Mouse (Mus musculus) adrenal gland, postnatal 36 days (tissue): ENCODE data around the gene Mad2l2. TPM values are rescaled to one million over a fixed set of nuclear protein-coding genes. Genes with fewer than 3 reads are reported as not detected.
A peak's percentile ranks its signal among the peaks of the same experiment; 100 is the strongest.
"Not testable (repeated sequence)": the region's sequence is repeated elsewhere in the genome, so short reads cannot be mapped to it uniquely, and the experiment has no call there.

Experiments used
- DNase-seq, 2 experiments: peaks; one replicate each; pipeline ENCODE4 v3.0.0; 2021; ENCODE audit warnings: mixed read lengths in 1 of 2
- total RNA-seq, 2 experiments: library from RNA; stranded (reverse); gene quantifications; 2 replicates each; pipeline ENCODE4 v1.2.3; 2021

Gene Mad2l2
- total RNA-seq, 2 experiments from 2014 or later: 23.1 to 27.1 TPM

DNA sequence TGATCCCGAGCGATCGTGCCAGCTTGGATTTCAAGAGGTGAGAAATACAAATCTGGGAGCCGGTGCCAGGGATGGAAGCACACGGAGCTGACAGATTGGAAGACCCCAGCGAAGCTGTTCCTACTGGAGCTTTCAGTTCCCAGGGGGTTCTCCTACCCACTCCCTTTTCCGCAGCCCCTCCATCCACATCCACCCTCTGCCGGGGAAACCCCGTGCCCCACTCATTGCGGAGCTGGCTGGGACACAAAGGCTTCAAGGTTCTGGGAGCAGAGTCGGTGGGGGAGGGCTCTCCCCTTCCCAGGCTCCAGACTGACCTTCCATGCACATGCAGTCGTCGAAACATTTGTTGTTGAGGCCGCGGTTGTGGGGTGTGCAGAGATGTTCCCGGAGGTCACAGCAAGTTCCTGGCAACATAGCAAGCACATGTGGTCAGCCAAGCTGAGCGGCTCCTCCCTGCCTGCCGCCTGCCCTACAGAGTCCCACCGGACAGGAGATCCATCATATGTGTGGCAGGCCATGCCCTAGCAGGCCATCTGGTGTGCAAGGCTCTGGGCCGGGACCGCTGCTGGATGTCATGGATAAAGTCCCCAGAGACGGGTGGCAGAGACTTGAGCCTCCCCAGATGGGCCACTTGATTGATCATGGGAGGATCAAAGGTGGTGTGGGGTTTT lies 22.4 kb upstream of the Mad2l2 start:
- peak; percentile 34 to 51 for DNase-seq

DNA sequence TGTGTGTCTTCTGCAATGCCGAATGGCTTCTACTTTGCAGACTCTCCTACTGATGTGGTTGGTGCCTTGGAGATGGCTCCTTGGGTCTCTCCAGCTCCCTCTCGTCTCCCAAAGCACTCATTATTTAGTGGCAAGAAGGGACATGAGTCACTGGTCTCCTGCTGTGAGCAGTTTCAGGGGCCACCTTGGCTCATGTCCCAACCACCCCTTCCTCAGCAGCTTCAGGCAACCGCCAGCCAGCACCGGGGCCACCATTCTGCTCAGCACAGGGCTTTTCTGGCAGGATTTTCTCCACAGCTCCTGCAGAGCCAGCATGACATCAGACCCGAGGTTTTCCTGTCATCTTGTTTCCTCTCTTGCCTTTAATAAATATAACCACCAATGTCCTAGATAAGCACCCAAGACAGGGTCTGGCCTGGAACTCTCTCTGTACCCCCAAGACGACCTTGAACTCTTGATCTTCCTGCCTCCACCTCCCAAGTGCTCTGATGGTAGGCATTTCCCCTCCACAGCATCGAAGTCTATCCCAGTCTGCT lies 21.6 kb upstream of the Mad2l2 start:
- DNase-seq: no peak

DNA sequence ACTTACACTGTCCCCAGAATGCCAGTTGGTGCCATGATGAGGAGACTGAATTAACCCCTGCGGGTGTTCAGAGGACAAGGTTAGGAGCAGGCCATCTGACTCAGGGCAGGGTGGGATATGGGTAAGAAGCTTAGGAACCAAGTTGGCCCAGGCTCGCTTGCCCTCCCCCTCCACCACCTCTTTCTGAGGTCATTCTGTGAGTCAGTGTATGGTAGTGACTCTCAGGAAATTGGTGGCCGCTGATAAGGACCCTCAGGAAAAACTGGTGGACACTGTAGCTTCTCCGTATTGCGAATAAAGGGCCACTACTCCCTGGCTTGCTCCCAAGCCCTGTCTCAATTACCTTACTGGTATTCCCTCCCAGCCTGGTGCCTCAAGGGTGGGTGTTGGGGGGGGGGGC lies 21.0 kb upstream of the Mad2l2 start:
- no peak for DNase-seq

DNA sequence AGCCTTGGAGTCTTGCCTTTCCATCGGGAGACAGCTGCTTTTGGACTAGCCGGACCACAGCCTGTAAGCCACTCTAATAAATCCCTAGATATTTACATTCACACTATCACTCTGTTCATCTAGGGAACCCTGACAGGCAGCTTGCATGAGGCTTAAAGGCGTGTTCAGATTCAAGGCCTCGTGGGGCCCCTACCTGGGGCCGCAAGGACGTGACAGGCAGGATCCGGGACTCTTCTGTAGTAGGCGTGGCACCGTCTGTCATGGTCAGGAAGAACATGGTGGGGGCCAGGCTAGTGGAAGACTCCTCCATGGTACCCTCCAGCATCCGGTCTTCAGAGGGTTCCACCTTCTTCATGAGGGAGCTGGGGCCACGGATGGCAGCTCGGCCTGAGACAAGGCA lies 17.7 kb upstream of the Mad2l2 start:
- no peak for DNase-seq

DNA sequence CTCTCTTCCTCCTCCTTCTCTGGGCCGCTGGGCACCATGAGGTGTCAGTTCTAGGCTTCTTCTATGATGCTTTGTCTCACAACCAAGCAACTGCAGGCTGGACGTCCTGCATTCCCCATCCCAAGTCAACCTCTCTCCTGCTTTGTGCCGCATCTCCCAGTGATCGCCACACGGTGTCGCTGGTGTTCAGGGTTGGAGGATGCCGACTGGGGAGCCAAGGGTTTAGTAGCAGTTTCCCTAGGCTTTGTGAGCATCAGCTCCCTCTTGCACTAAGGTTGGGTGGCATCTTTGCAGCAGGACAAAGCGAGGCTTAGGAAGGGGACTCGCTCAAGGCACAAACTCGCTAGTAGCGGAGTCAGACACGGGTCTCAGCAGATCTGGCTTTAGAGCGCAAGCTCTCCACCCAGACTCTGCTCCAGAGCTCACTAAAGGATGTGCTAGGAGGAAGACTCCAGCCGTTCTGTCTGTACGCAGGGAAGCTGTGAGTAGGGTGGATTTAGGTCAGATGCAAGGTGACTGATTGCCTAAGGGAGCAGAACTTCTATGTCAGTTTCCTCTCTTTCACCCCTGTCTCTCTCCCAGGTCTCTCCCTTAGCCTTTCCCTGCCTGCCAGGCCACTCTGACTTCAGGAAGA lies 15.3 kb upstream of the Mad2l2 start:
- peak; percentile 87 for DNase-seq

DNA sequence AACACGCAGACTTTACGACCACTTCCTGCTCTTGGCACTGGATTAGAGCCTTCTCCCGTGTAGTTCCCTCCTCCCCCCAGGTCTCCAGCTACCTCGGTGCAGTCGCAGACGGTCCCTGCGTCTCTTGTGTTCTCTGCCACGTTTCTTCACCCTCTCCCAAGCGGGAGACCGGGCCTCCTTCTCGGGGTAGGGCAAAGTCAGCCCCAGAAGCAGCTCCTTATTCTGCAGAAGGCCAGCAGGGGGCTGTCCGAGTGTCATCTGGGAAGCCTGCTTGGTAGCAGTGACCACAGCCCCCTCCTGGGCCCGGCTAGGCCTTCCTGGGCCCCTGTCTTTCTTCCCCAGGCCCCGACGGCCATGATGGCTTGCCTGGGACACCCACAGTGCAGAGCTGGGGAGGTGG lies 14.7 kb upstream of the Mad2l2 start:
- peak; percentile 40 to 61 for DNase-seq

DNA sequence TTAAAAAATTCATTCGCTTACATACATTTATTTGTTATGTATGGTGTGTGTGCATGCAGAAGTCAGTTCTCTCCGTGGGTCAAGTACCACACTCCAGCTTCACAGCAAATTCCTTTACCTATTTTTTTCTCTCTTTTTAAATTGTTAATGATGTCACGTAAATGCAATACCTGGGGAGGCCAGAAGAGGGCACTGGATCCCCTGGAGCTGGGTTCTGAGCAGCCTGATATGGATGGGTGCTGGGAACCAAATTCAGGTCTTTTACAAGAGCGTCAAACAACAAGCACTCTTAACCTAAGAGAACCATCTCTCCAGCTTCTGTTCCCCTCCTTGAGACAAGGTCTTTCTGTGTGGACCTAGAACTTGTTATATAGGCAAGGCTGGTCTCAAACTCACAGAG lies 13.5 kb upstream of the Mad2l2 start:
- no peak for DNase-seq

DNA sequence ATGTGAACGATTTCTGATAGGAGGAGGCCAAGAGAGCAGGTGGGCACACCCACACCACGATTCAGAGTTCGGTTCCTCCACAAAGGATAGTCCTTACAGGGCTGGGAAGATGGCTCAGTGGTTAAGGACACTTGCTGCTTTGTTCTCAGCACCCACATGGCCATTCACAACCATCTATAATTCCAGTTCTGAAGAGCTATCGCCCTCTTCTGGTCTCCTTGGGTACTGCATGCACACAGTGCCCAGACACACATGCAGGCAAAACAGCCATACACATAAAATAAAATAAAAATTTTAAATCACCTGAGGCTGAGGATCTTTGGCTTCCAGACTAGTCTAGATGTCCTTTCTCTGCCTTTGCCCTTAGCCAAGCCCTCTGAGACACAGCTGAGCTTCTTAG lies 12.8 kb upstream of the Mad2l2 start:
- no peak for DNase-seq

DNA sequence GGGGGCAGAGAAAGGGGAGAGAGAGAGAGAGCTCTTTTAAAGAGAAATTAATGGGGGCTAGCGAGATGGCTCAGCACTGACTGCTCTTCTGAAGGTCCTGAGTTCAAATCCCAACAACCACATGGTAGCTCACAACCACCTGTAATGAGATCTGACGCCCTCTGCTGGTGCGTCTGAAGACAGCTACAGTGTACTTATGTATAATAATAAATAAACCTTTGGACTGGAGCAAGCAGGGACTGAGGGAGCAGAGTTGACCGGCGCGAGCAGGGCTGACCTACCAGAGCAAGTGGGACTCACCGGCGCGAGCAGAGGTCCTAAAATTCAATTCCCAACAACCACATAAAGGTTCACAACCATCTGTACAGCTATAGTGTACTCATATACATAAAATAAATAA lies 10.6 kb upstream of the Mad2l2 start:
- DNase-seq: not testable (repeated sequence)

DNA sequence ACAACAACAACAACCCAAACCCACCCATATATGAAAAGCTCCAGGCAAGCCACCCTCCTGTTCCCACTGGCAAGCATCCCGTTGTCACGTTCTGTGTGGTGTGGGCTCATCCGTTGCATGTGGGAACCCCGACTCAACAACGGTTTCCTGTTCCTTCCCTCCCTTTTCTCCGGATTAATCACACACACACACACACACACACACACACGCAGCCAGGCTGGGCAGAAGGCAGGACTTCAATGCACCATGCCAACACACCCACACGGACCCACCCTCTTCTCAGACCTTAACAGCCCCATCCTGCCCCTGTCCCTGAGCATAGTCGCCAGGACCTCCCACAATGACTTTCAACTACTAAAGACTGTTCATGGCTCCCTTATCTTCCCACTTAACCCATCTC lies 9.6 kb upstream of the Mad2l2 start:
- no peak for DNase-seq

DNA sequence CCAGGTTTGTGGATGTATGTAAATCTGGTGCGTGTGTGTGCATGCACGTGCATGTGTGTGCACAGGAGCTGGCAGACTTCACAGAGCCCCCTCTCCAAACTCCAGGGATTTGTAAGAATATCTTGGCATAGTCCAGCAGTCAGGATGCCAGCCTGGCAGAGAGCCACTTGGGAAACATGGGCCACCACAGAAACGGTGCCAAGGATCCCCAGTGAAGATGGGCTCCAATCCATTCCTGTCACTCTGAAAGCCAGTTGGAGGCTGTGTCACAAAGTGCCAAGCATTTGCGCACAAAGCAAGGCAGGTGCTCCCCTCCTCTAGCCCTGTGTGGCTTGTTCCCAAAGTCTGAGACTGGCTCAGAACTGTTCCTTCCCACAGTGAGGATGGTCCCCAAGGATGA lies 8.8 kb upstream of the Mad2l2 start:
- DNase-seq: no peak

DNA sequence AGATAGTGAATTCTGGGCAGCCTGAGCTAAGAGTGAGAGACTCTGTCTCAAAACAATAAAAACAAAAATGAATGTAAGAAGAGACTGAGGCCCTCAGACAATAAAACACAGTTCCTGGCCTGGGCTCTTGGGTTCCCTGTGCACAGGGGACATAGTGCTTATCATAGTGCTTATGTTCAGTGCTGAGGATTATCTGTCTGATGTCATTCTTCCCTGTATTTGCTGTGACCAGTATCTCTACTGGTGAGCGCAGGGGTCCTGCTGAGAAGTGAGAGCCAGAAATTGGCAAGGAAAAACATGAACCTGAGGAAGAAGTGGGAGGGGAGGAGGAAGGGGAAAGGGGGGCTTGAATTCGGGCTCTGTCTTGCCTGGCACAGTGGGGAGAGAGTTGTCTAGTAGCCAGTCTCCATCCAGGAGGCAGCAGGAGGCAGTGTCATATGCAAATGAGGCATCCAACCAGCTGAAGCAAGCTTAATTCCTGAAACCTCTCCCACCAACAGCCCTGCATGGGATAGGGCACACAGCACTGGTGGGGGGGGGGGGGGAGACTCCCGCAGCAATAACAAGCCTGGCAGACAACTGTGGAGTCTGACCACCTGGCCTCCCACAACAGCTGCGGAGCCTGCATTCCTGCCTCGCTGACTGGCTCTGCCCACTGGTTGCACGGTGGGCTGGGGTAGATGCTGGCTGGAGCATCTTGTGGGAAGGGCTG lies 8.0 kb upstream of the Mad2l2 start:
- no peak for DNase-seq

DNA sequence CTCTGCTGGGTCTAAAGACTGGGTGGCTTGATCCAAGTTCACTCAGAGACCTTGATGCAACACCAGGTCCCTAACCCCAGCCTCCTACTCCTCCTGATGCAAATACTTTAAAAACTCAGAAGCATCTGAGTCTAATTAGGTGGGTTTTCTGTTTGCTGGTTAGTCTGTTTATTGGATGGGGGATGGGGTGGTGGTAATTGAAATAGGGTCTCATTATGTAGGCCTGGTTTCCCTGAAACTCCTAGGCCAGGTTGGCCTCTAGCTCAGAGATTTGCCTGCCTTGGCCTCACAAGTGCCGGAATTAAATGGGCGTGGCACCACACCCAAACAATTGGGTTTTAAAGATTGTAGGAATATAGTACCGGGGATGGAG lies 7.5 kb upstream of the Mad2l2 start:
- DNase-seq: no peak

DNA sequence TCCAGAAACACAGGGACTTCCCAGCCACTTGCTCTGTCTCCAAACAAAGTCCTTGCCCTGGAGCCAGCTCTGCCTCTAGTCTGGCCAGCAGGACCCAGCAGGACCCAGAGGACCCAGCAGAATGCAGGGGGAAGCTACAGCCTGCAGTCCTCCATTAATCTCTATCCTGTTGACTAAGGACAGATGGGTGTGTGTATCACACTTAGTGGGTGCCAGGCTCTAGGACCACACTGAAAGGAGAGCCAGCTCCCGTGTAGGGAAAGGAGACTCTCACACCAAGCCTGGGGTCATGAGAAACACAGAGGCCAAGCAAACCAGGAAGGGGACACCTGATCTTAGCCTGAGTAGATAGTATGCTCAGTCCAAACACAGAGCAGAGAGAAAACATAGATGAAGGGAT lies 1.9 kb upstream of the Mad2l2 start:
- no peak for DNase-seq

DNA sequence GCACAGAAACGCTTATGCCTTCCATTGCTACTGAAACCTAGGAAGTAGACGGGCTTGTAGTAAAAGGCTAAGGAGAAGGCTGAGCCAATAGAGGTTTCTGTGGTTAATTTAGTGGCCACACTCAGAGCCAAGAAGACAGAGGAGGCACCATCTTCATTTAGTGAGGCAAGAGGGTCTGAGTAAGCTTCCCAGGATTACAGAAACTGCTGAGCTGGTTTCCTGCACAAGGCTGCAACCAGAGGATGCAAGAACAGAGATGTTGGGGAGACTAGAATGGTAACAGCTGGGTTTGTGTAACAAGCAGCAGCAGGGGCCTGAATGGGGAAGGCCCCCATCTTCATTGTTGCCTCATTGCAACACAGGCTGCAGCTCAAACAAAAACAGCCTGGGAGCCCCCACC lies 1.5 kb upstream of the Mad2l2 start:
- no peak for DNase-seq

DNA sequence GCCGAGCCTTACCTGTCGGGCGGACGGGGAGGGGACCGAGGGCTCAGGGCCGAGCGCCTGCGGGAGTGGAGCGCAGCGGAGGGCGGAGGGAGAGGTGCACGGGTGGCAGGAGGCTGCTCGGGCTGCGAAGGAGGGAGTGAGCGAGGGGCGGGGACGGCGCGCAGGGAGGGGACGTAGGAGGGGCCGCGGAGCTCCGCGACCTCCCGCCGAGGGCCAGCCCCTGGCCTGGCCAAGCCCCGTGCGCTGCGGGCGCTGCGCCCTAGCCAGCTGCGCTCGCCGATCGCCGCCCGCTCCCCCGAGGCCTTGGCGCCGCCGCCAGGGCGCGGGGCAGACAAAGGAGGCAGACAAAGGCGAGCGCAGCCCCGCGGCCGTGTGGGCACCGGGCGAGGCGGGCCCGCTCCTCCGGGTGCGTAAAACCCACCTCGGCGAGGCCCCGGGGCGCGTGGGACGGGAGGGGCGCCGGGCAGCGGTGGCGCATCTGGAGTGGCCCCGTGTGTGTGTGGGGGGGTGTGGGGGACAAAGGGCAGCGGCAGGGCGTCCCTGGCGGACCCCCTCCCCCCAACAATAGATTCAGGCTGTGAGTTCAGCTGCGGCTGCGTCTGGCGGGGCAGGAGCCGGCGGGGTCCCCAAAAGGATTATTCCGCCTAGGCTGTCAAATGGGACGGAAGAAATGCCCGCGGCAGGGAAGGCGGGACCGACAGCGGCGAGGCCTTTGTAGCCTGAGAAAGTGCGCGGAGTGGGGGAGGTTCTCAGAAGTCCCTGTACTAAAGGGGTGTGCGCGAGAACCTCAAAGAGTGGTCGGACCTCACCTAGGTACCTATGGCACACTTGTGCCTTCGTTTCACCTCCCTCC lies 603 bp downstream of the Mad2l2 start, which contains the start of gene Draxin:
Draxin (minus strand) TSS at position 138 of the 853 bp plus-strand sequence.
- peak; percentile 59 to 74 for DNase-seq

DNA sequence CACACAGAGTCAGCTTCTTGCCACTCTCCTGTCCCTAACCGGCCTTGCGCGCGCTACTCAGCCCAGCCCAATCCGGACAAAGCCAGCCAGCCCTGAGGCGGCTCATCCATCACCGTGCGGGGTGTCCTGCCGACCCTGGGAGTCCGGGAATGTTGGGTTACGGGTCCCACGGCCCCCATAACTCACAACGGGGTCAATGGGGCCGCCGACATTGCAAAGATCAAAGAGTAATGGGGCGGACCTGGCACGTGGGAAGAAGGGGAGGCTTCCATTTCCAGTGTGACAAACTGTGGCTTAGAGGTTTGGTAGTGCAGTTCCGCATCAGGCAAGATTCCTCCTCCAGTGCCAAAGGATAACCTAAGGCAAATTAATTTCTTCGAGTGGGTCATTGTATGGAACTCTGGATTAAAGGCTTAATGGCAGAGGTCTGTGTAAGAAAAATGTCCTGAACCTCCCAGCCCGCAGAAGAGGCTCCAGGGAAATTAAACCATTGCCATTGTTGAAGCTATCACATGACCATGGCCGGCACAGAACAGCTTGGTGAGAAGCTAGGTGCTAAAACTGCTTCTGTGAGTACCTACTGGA lies 1.4 kb downstream of the Mad2l2 start:
- no peak for DNase-seq

DNA sequence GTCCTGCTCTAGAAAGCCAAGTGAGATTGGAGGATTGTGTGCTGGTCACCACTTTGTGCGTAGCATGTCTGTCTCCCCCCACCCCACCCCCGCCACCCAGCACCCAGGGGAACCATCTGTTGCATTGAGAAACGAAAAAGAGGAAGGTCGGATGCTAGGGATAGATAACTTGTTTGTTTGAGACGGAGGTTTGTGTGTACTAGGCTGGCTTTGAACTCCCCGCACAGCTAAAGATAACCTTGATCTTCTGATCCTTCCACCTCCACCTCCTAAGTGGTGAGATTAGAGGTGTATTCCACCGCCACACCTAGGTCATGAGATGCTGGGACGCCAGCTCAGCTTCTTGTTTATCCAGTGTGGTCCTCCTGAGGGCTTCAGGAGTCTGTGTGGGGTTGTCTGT lies 4.8 kb downstream of the Mad2l2 start:
- no peak for DNase-seq

DNA sequence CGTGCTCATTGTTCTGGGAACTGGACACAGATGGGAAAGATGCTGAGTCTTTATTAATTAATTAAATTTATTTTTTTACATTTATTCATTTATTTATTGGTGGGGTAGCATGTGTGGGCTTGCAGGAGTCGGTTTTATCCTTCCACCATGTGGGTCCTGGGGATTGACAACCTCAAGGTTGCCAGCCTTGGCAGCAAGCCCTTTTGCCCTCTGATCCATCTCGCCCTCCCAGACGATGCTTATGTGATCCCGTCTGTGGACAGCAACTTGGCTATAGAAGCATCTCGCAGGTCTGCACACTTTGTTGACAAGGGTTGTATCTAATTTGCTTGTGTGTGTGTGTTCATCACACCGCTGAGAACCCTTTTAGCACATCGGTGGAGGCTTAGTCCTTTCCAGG lies 7.3 kb downstream of the Mad2l2 start:
- DNase-seq: no peak

DNA sequence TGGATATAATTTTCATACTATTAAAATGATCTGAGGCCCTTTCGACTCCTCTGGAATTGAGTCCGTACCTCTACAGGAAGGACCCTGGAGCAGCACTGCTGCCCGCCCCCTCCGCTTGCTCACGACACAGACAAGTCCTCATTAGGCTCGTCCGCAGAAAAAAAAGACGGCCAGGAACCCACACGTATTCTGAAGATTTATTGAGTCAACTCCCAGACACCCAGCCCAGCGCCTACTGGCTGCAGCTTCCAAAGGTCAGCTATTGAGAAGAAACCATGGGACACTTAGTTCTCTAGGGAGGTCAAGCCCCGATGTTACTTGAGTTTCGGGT lies 9.5 kb downstream of the Mad2l2 start:
- no peak for DNase-seq

DNA sequence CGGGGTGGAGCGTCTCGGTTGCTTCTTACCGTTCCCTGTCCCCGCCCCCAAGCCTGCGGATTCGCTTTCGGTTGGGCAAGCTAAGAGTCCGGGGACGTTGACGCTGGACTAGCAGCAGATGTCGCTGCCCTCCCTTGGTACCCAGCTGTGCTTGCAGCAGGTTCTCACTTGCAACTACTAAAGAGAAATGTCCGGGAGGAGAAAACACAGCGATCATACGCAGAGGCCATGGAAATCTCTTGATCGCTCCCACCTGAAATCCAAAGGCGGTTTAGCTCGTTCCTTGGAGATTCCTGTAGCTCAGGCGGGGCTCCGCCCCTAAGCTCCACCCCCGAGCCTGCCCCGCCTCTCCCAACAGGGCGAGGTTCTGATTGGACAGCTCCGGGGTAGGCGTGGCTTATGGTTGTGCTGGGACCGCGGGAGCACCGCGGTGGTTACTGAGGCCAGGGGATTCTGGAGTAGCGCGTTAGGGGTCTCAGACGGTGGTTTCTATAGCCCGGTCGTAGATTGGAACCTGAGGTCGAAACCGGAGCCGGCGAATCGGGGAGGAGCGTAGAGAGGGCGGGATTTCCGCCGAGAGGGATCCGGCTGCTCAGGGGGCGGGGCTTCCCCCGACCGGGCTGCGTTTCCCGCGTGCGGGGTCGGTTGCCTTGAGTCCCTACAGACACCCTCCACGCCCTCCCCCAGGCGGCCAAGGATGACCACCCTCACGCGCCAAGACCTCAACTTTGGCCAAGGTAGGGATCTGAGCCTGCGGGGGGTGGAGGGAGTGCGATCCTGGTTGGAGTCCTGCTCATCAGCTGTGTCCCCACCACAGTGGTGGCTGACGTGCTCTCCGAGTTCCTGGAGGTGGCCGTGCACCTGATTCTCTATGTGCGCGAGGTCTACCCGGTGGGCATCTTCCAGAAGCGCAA lies 10.2 kb downstream of the Mad2l2 start:
- DNase-seq: peak; percentile 92 to 96
